8 mouse cellular contexts compared by ENCODE assay signal in the genomic region with DNA sequence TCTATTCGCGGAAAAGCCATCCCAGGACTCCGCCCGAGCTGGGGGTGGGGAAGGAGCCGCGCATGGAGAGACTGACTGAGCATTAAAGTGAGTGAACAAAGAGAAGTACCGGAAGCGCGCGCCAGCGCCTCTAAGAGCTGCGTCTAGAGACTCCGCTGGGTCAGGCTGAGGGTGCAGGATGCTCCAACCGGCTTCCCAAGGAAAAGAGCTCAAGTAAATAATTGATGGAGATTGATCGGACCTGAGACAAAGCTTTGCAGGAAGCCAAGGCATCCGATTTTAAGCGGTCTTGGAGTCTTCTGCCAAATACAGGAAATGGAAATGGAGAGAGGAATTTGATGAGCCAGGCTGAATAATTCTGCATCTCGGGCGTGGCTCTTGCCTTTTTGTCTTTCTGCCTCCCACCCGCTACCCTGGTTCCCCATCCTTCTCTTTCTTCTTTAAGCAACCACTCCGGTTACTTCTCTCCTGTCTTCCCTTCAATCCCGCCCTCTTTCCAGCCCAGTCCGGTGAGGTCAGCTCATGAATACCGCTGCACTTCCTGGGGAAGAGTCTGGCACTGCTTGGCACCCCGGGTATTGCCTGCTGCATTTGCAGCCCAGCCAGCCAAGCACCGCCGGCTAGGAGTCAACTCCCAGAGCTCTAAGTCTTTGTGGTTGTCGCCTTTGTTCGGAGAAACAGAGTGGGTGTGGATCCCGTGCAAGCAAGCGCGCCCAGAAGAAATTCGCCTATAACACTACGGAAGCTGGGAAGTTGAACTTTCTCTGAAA. TPM values are rescaled to one million over a fixed set of nuclear protein-coding genes. Genes with fewer than 3 reads are reported as not detected.
DNase-seq lines count a peak whose midpoint lies in the region; ATAC-seq lines count a peak whose summit lies in the region.

Soga3 (plus strand) TSS at position 274 of the 770 bp plus-strand sequence.

- peak within 1 kb of the TSS; percentile 37 for H3K4me3 ChIP-seq in heart, embryonic 11.5 days (ENCODE audit: low read depth, low read length)
- H3K4me3 ChIP-seq in forebrain, embryonic 14.5 days (ENCODE audit: low read depth, low read length), result peak within 1 kb of the TSS; percentile 84
- peak within 1 kb of the TSS; percentile 82 for H3K4me3 ChIP-seq in neural tube, embryonic 13.5 days

- peaks cover 5% of the 10 kb centered on the region; the same call in 1 of the 2 replicates for H3K4me1 ChIP-seq in heart, embryonic 11.5 days (ENCODE audit: control insufficient read depth, insufficient read depth, low read length)
- peaks cover 11% of the 10 kb centered on the region for H3K4me1 ChIP-seq in forebrain, embryonic 14.5 days (ENCODE audit: control insufficient read depth, insufficient read depth, low read length)
- H3K4me1 ChIP-seq in neural tube, embryonic 13.5 days (replicated peaks), result peaks cover 30% of the 10 kb centered on the region

- H3K36me3 ChIP-seq in heart, embryonic 11.5 days (ENCODE audit: control insufficient read depth, insufficient read depth, low read length), result no peaks in the 10 kb centered on the region
- H3K36me3 ChIP-seq in forebrain, embryonic 14.5 days (ENCODE audit: control insufficient read depth, insufficient read depth, low read length), result peaks cover 4% of the 10 kb centered on the region; the same call in 1 of the 2 replicates
- H3K36me3 ChIP-seq in neural tube, embryonic 13.5 days, result no peaks in the 10 kb centered on the region

- no peak within 1 kb of the TSS for H3K9ac ChIP-seq in heart, embryonic 11.5 days (ENCODE audit: low read depth, low read length)
- H3K9ac ChIP-seq in forebrain, embryonic 14.5 days (ENCODE audit: low read length), result peak within 1 kb of the TSS; percentile 97
- peak within 1 kb of the TSS; percentile 91 for H3K9ac ChIP-seq in neural tube, embryonic 13.5 days

- WGBS in heart, embryonic 11.5 days (ENCODE audit: insufficient replicate concordance), result under 1% methylated on average over 34 of the region's 34 CpGs
- WGBS in forebrain, embryonic 14.5 days, result under 1% methylated on average over 34 of the region's 34 CpGs
- WGBS in neural tube, embryonic 13.5 days, result under 1% methylated on average over 34 of the region's 34 CpGs

- H3K4me2 ChIP-seq in heart, embryonic 11.5 days, result peak within 1 kb of the TSS; percentile 61
- H3K4me2 ChIP-seq in forebrain, embryonic 14.5 days (ENCODE audit: low read length), result peak within 1 kb of the TSS; percentile 90
- H3K4me2 ChIP-seq in neural tube, embryonic 13.5 days, result peak within 1 kb of the TSS; percentile 91

- no peaks in the 10 kb centered on the region for H3K9me3 ChIP-seq in heart, embryonic 11.5 days (replicated peaks; ENCODE audit: control insufficient read depth, low read length)
- no peaks in the 10 kb centered on the region for H3K9me3 ChIP-seq in forebrain, embryonic 14.5 days (replicated peaks; ENCODE audit: control insufficient read depth, low read length)
- H3K9me3 ChIP-seq in neural tube, embryonic 13.5 days, result no peaks in the 10 kb centered on the region

- no peak for ATAC-seq in heart, embryonic 11.5 days (replicated peaks; ENCODE audit: insufficient number of reproducible peaks, low FRiP score, low TSS enrichment)
- peak; percentile 33; the same call in 1 of the 2 replicates for ATAC-seq in cerebellum, adult (ENCODE audit: insufficient number of reproducible peaks, low FRiP score, low TSS enrichment)
- ATAC-seq in forebrain, embryonic 14.5 days, result peak; percentile 85
- peak; percentile 90 for ATAC-seq in neural tube, embryonic 13.5 days (ENCODE audit: low read depth)

- no peak for DNase-seq in heart, adult 9 months (ENCODE audit: low spot score in 2 of 2)
- peak; percentile 95 for DNase-seq in forebrain, embryonic 14.5 days (ENCODE audit: low spot score)
- peak; percentile 67 to 68 for DNase-seq in layer of hippocampus, postnatal 36 days
- DNase-seq in urinary bladder, postnatal 10 days (ENCODE audit: low spot score), result no peak
- no peak for DNase-seq in testis, postnatal 10 days (ENCODE audit: low spot score)

- H3K27me3 ChIP-seq in heart, embryonic 11.5 days (ENCODE audit: control insufficient read depth, insufficient read depth, low read length), result peaks cover 48% of the 10 kb centered on the region
- no peaks in the 10 kb centered on the region for H3K27me3 ChIP-seq in forebrain, embryonic 14.5 days (replicated peaks; ENCODE audit: control insufficient read depth, insufficient read depth, low read length)
- no peaks in the 10 kb centered on the region for H3K27me3 ChIP-seq in neural tube, embryonic 13.5 days

- H3K27ac ChIP-seq in heart, embryonic 11.5 days (ENCODE audit: low read depth, low read length), result no peak within 1 kb of the TSS
- H3K27ac ChIP-seq in forebrain, embryonic 14.5 days (ENCODE audit: low read depth, low read length), result peak within 1 kb of the TSS; percentile 97
- peak within 1 kb of the TSS; percentile 98 for H3K27ac ChIP-seq in neural tube, embryonic 13.5 days (replicated peaks)

RNA-seq across cellular contexts. Expression of gene Soga3, which starts in this region (rescaled TPM):
- 0.73 and 1.3 TPM in 2 replicates for polyA plus RNA-seq in heart, embryonic 11.5 days (2014; fragmentation: Nextera tagmentation; extraction: Ambion mirVana)
- polyA plus RNA-seq in forebrain, embryonic 14.5 days (2014; fragmentation: Nextera tagmentation; extraction: Ambion mirVana), result 47.0 and 74.8 TPM in 2 replicates
- 100 to 1,000 TPM; 168 to 172 TPM for total RNA-seq in layer of hippocampus, postnatal 36 days (2021)
- 91.9 and 109 TPM in 2 replicates for polyA plus RNA-seq in neural tube, embryonic 13.5 days (2015; fragmentation: Nextera tagmentation; extraction: Ambion mirVana)

Comparison
In these comparisons a context has a peak if more than half of its experiments do, and no peak if none do; other contexts are left out.
1. RNA of gene Soga3 (polyA plus RNA-seq): 91.9 to 109 TPM in neural tube, embryonic 13.5 days and 47.0 to 74.8 TPM in forebrain, embryonic 14.5 days; 0.73 to 1.3 TPM in heart, embryonic 11.5 days; every median in the first group is over 10 times any median in the second.
2. DNase-seq: peak in forebrain, embryonic 14.5 days (single experiment) and layer of hippocampus, postnatal 36 days (2 of 2); none in heart, adult 9 months (0 of 2), urinary bladder, postnatal 10 days (single experiment) and testis, postnatal 10 days (single experiment).
3. Peak in every context shown above with its lines, with median percentiles within 50 percentile points of each other: H3K4me2 ChIP-seq and H3K4me3 ChIP-seq.